Mouse (Mus musculus) liver, embryonic 16.5 days (tissue): ENCODE data around the gene Skida1. TPM values are rescaled to one million over a fixed set of nuclear protein-coding genes. Genes with fewer than 3 reads are reported as not detected.

ENCODE experiments used
- microRNA-seq: library from miRNA; unstranded; fragments of <30 nt; microRNA quantifications from one replicate; pipeline ENCODE4, GENCODE M21; 2016
- polyA plus RNA-seq: library from polyadenylated mRNA; unstranded; fragments of >200 nt; fragmentation: Nextera tagmentation; extraction: Ambion mirVana; gene quantifications from 2 replicates; pipeline ENCODE4 v1.2.1, GENCODE M21; 2015

The Skida1 gene
- polyA plus RNA-seq, 1 experiment from 2014 or later, result 0.38 TPM

Small RNA genes lying within 50 kb of the gene (microRNA-seq; reads per million reads assigned to microRNA genes)
- 8.1 reads per million, percentile 23 among the genes with 10 or more reads in this experiment for gene Mir7655

Other genes starting within 250 kb of the Skida1 start
- not detected in 2 replicates for gene H2al2a, start 52.1 kb downstream of the Skida1 start, polyA plus RNA-seq
- 1.3 and 1.4 TPM in 2 replicates for gene A930004D18Rik, start 11.3 kb downstream of the Skida1 start, polyA plus RNA-seq
- 23.8 and 24.3 TPM in 2 replicates for gene Mllt10, start 6.2 kb upstream of the Skida1 start, polyA plus RNA-seq